In genomic region chr3:87764506-87764905, GRCm38 (mm10) we compare ENCODE assay signal across 8 mouse cellular contexts. TPM values are rescaled to one million over a fixed set of nuclear protein-coding genes. Genes with fewer than 3 reads are reported as not detected.
DNase-seq lines count a peak whose midpoint lies in the region; ATAC-seq lines count a peak whose summit lies in the region.

No protein-coding gene starts in this region.

- intact Hi-C loops in heart, postnatal 36 days (cut with DNase I) = no loop called here

- H3K27me3 ChIP-seq in forebrain, embryonic 10.5 days (ENCODE audit: poor library complexity, severe bottlenecking) = peaks cover 74% of the 10 kb centered on the region
- peaks cover 21% of the 10 kb centered on the region for H3K27me3 ChIP-seq in forebrain, embryonic 14.5 days (replicated peaks; ENCODE audit: control insufficient read depth, insufficient read depth, low read length)
- 0 out of 2 replicates have a peak, but pooled peaks cover under 1% of the 10 kb centered on the region for H3K27me3 ChIP-seq in limb, embryonic 15.5 days

- no peak overlapping the region; the same call in 1 of the 2 replicates for H3K4me2 ChIP-seq in forebrain, embryonic 14.5 days (ENCODE audit: low read length)
- H3K4me2 ChIP-seq in limb, embryonic 15.5 days = peak overlapping the region; percentile 37

- H3K9ac ChIP-seq in forebrain, embryonic 14.5 days (ENCODE audit: low read length) = no peak overlapping the region
- H3K9ac ChIP-seq in limb, embryonic 15.5 days = no peak overlapping the region

- 0 out of 2 replicates have a peak overlapping the region, but pooled peaks have one; percentile 26 for H3K4me3 ChIP-seq in forebrain, embryonic 10.5 days
- no peak overlapping the region for H3K4me3 ChIP-seq in forebrain, embryonic 14.5 days (ENCODE audit: low read depth, low read length)
- peak overlapping the region; percentile 15 for H3K4me3 ChIP-seq in limb, embryonic 15.5 days

- no peaks in the 10 kb centered on the region for H3K9me3 ChIP-seq in forebrain, embryonic 10.5 days
- H3K9me3 ChIP-seq in forebrain, embryonic 14.5 days (replicated peaks; ENCODE audit: control insufficient read depth, low read length) = no peaks in the 10 kb centered on the region
- no peaks in the 10 kb centered on the region for H3K9me3 ChIP-seq in limb, embryonic 15.5 days

- WGBS in forebrain, embryonic 10.5 days = 48% methylated on average over 10 of the region's 10 CpGs
- WGBS in forebrain, embryonic 14.5 days = 42% methylated on average over 10 of the region's 10 CpGs
- WGBS in limb, embryonic 15.5 days = 13% methylated on average over 10 of the region's 10 CpGs

- no peaks in the 10 kb centered on the region for H3K36me3 ChIP-seq in forebrain, embryonic 10.5 days (replicated peaks)
- H3K36me3 ChIP-seq in forebrain, embryonic 14.5 days (ENCODE audit: control insufficient read depth, insufficient read depth, low read length) = no peaks in the 10 kb centered on the region
- no peaks in the 10 kb centered on the region for H3K36me3 ChIP-seq in limb, embryonic 15.5 days

- H3K4me1 ChIP-seq in forebrain, embryonic 10.5 days = peaks cover 80% of the 10 kb centered on the region
- H3K4me1 ChIP-seq in forebrain, embryonic 14.5 days (ENCODE audit: control insufficient read depth, insufficient read depth, low read length) = no peaks in the 10 kb centered on the region
- peaks cover 72% of the 10 kb centered on the region for H3K4me1 ChIP-seq in limb, embryonic 15.5 days

- DNase-seq in forebrain, embryonic 10.5 days (ENCODE audit: extremely low spot score, low spot score) = no peak
- no peak for DNase-seq in forebrain, embryonic 14.5 days (ENCODE audit: low spot score)
- DNase-seq in Muller cell, postnatal 12 days (ENCODE audit: inconsistent ontology term) = peak; percentile 25
- peak; percentile 31 to 34 for DNase-seq in heart, postnatal 36 days
- no peak for DNase-seq in cerebellum, adult 11-12 months
- no peak for DNase-seq in spleen, postnatal 36 days (ENCODE audit: low spot score in 2 of 2)

- H3K27ac ChIP-seq in forebrain, embryonic 10.5 days = peak overlapping the region; percentile 75
- no peak overlapping the region; the same call in 1 of the 2 replicates for H3K27ac ChIP-seq in forebrain, embryonic 14.5 days (ENCODE audit: low read depth, low read length)
- H3K27ac ChIP-seq in limb, embryonic 15.5 days = peak overlapping the region; percentile 90

- no peak for ATAC-seq in forebrain, embryonic 14.5 days
- no peak for ATAC-seq in limb, embryonic 15.5 days (ENCODE audit: insufficient number of reproducible peaks, low FRiP score, low TSS enrichment, low read depth)
- ATAC-seq in inflammation-experienced regulatory T-cells, adult 6 months = no peak

RNA-seq across cellular contexts. Expression of gene Lrrc71, which starts 16.1 kb away (rescaled TPM):
- polyA plus RNA-seq in forebrain, embryonic 10.5 days (2016; fragmentation: Nextera tagmentation; extraction: Ambion mirVana) = 0.31 and 0.32 TPM in 2 replicates
- 0.13 and 0.62 TPM in 2 replicates for polyA plus RNA-seq in forebrain, embryonic 14.5 days (2014; fragmentation: Nextera tagmentation; extraction: Ambion mirVana)
- under 1 TPM; 0.14 to 0.28 TPM for total RNA-seq in heart, postnatal 36 days (2021)
- 0.36 and 0.59 TPM in 2 replicates for polyA plus RNA-seq in limb, embryonic 15.5 days (2015; fragmentation: Nextera tagmentation; extraction: Ambion mirVana)
- polyA plus RNA-seq in inflammation-experienced regulatory T-cells, adult 6 months (2017; shearing (Covaris generic)) = 1 to 10 TPM in 2 of 3 experiments, under 1 TPM in 1; 0.82 to 1.1 (median 1.1) TPM

RNA-seq across cellular contexts. Expression of gene Ntrk1, which starts 30.5 kb away (rescaled TPM):
- 0.38 and 0.46 TPM in 2 replicates for polyA plus RNA-seq in forebrain, embryonic 10.5 days (2016; fragmentation: Nextera tagmentation; extraction: Ambion mirVana)
- polyA plus RNA-seq in forebrain, embryonic 14.5 days (2014; fragmentation: Nextera tagmentation; extraction: Ambion mirVana) = 0.74 and 0.94 TPM in 2 replicates
- under 1 TPM; 0.16 to 0.19 TPM for total RNA-seq in heart, postnatal 36 days (2021)
- 0.48 and 0.76 TPM in 2 replicates for polyA plus RNA-seq in limb, embryonic 15.5 days (2015; fragmentation: Nextera tagmentation; extraction: Ambion mirVana)
- under 1 TPM in 1 of 3 experiments, not detected in 2; 0.17 TPM for polyA plus RNA-seq in inflammation-experienced regulatory T-cells, adult 6 months (2017; shearing (Covaris generic))

RNA-seq across cellular contexts. Expression of gene Insrr, which starts 32.2 kb away (rescaled TPM):
- 0.06 and 0.14 TPM in 2 replicates for polyA plus RNA-seq in forebrain, embryonic 10.5 days (2016; fragmentation: Nextera tagmentation; extraction: Ambion mirVana)
- polyA plus RNA-seq in forebrain, embryonic 14.5 days (2014; fragmentation: Nextera tagmentation; extraction: Ambion mirVana) = 0.62 and 0.66 TPM in 2 replicates
- total RNA-seq in heart, postnatal 36 days (2021) = under 1 TPM in 1 of 2 experiments, not detected in 1; 0.08 TPM
- 0.19 and 0.36 TPM in 2 replicates for polyA plus RNA-seq in limb, embryonic 15.5 days (2015; fragmentation: Nextera tagmentation; extraction: Ambion mirVana)
- polyA plus RNA-seq in inflammation-experienced regulatory T-cells, adult 6 months (2017; shearing (Covaris generic)) = 1 to 10 TPM in 2 of 3 experiments, under 1 TPM in 1; 0.42 to 1.2 (median 1.1) TPM

RNA-seq across cellular contexts. Expression of gene Pear1, which starts 59.6 kb away (rescaled TPM):
- 10.7 and 11.2 TPM in 2 replicates for polyA plus RNA-seq in forebrain, embryonic 10.5 days (2016; fragmentation: Nextera tagmentation; extraction: Ambion mirVana)
- 5.2 and 6.0 TPM in 2 replicates for polyA plus RNA-seq in forebrain, embryonic 14.5 days (2014; fragmentation: Nextera tagmentation; extraction: Ambion mirVana)
- total RNA-seq in heart, postnatal 36 days (2021) = 10 to 100 TPM; 19.5 to 22.5 TPM
- polyA plus RNA-seq in limb, embryonic 15.5 days (2015; fragmentation: Nextera tagmentation; extraction: Ambion mirVana) = 24.6 and 25.7 TPM in 2 replicates
- 100 to 1,000 TPM in 1 of 3 experiments, 10 to 100 TPM in 2; 65.9 to 108 (median 76.0) TPM for polyA plus RNA-seq in inflammation-experienced regulatory T-cells, adult 6 months (2017; shearing (Covaris generic))

Comparison
In these comparisons a context has a peak if more than half of its experiments do, and no peak if none do; other contexts are left out.
1. DNase-seq: peak in Muller cell, postnatal 12 days (single experiment) and heart, postnatal 36 days (2 of 2); none in forebrain, embryonic 10.5 days (single experiment), forebrain, embryonic 14.5 days (single experiment), cerebellum, adult 11-12 months (single experiment) and spleen, postnatal 36 days (0 of 2).